Mouse (Mus musculus) lung, embryonic 15.5 days (tissue): Measurements from ENCODE around the gene Abcc12. TPM values are rescaled to one million over a fixed set of nuclear protein-coding genes. Genes with fewer than 3 reads are reported as not detected.

ENCODE experiments used
- ATAC-seq: fragments of 200-750 bp; cut with Nextera tagmentation; 2 replicates; pipeline ENCODE4 v1.8.0; 2017; ENCODE audit warnings: moderate number of reproducible peaks, borderline replicate concordance; ENCODE audit not compliant: low FRiP score, low TSS enrichment; ENCODE audit errors: extremely low read depth
- H3K27ac ChIP-seq: fragments of 300-500 bp; sonication (generic); 2 replicates; pipeline ENCODE4 v1.5.1; 2015; ENCODE audit warnings: moderate library complexity, mild to moderate bottlenecking, inconsistent platforms
- H3K27me3 ChIP-seq: fragments of 300-500 bp; sonication (generic); 2 replicates; pipeline ENCODE4 v1.6.1; 2015; ENCODE audit warnings: inconsistent platforms
- H3K36me3 ChIP-seq: fragments of 300-500 bp; sonication (generic); 2 replicates; pipeline ENCODE4 v1.6.1; 2015; ENCODE audit warnings: inconsistent platforms
- H3K4me1 ChIP-seq: fragments of 300-500 bp; sonication (generic); 2 replicates; pipeline ENCODE4 v1.6.1; 2015; ENCODE audit warnings: inconsistent platforms
- H3K4me2 ChIP-seq: fragments of 300-500 bp; sonication (generic); 2 replicates; pipeline ENCODE4 v1.6.1; 2015; ENCODE audit warnings: inconsistent platforms, mild to moderate bottlenecking, moderate library complexity
- H3K4me3 ChIP-seq: fragments of 300-500 bp; sonication (generic); 2 replicates; pipeline ENCODE4 v1.5.1; 2015; ENCODE audit warnings: mild to moderate bottlenecking, inconsistent platforms
- H3K9ac ChIP-seq: fragments of 300-500 bp; sonication (generic); 2 replicates; pipeline ENCODE4 v1.6.1; 2015; ENCODE audit warnings: inconsistent platforms
- H3K9me3 ChIP-seq: fragments of 300-500 bp; sonication (generic); 2 replicates; pipeline ENCODE4 v1.6.1; 2016; ENCODE audit warnings: inconsistent platforms
- WGBS: fragments of 180-500 bp; shearing (Covaris S2); methylation state at CpG from one replicate; pipeline ENCODE4 v1.1.7; 2015; 5-methylcytosine and 5-hydroxymethylcytosine counted together
- polyA plus RNA-seq: library from polyadenylated mRNA; unstranded; fragments of >200 nt; fragmentation: Nextera tagmentation; extraction: Ambion mirVana; gene quantifications from 2 replicates; pipeline ENCODE4 v1.2.1, GENCODE M21; 2015

Gene Abcc12
- polyA plus RNA-seq, 1 experiment from 2014 or later, result 0.24 TPM

- Histone ChIP-seq H3K4me1 (peaks cover 6% of the 10 kb centered on the region; the same call in 1 of the 2 replicates), H3K9ac (no peak overlapping the region), H3K27me3 (no peaks in the 10 kb centered on the region), H3K9me3 (no peaks in the 10 kb centered on the region), H3K36me3 (no peaks in the 10 kb centered on the region), H3K27ac (no peak overlapping the region), H3K4me2 (no peak overlapping the region), H3K4me3 (no peak overlapping the region)
- ATAC-seq, result no peak
- WGBS, result 68% methylated on average over 3 of the region's 3 CpGs
These were observed 43.9 kb downstream of the Abcc12 start for GRCm38 (mm10) chr8:86536663-86536987.

DNA sequence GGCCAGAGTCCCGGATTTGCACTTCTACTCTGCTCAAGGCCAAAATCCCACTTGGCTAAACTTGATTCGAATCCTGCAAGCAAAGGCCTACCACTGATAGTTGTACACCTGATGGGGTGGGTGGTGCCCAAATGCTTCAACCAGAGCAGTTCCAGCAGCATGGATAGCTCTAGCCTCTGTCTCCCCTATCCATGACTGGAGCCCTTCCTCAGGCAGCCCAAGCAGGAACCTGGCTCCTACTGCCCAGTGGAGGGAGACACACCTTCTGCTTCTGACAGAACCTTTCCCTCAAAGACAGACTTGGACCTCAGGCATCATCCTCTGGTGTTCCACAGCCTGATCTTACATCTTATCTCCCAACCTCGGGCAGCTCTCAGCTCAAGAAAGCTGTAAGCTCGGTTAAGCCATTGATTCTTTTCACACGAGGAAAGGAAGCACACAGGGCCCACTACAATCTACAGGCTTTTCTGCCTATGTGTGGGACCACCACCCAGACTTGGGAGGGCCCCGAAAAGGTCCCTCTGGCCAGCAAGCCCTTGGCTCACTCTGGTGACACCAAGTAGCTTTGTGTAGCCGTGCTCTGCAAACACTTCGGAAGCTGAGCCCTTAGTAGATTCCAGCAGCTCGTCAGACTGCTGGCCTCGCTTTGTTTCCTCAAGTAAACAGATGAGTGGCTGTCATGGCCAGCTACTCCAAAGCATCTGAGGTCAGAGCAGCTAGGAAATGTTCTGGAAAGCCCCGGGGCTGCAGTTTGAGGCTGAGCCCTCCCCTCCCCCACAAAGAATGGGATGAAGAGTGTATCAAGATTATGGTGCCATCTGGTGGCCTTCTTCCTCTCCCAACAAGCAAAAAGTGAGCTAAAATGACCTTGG is 44.5 kb downstream of the Abcc12 start:
- no peaks in the 10 kb centered on the region for H3K27me3 ChIP-seq
- no peaks in the 10 kb centered on the region for H3K9me3 ChIP-seq
- peak; percentile 44; the same call in 1 of the 2 replicates for ATAC-seq
- 31% methylated on average over 11 of the region's 11 CpGs for WGBS
- no peak overlapping the region for H3K27ac ChIP-seq
- H3K4me3 ChIP-seq, result no peak overlapping the region
- peaks cover 6% of the 10 kb centered on the region; the same call in 1 of the 2 replicates for H3K4me1 ChIP-seq
- H3K4me2 ChIP-seq, result peak overlapping the region; percentile 36; the same call in 1 of the 2 replicates
- no peak overlapping the region for H3K9ac ChIP-seq
- H3K36me3 ChIP-seq, result no peaks in the 10 kb centered on the region

GRCm38 (mm10) chr8:86535068-86535560 is 45.4 kb downstream of the Abcc12 start:
- Histone ChIP-seq H3K27ac (no peak overlapping the region), H3K4me2 (no peak overlapping the region), H3K36me3 (no peaks in the 10 kb centered on the region), H3K4me3 (no peak overlapping the region), H3K9me3 (no peaks in the 10 kb centered on the region), H3K4me1 (peaks cover 6% of the 10 kb centered on the region; the same call in 1 of the 2 replicates), H3K27me3 (no peaks in the 10 kb centered on the region), H3K9ac (no peak overlapping the region)
- WGBS, result 69% methylated on average over 7 of the region's 7 CpGs
- no peak for ATAC-seq

- no peaks in the 10 kb centered on the region for H3K9me3 ChIP-seq
- no peak for ATAC-seq
- no peak overlapping the region for H3K9ac ChIP-seq
- WGBS, result 48% methylated on average over 2 of the region's 2 CpGs
- no peaks in the 10 kb centered on the region for H3K4me1 ChIP-seq
- no peak overlapping the region for H3K4me3 ChIP-seq
- no peaks in the 10 kb centered on the region for H3K36me3 ChIP-seq
- no peak overlapping the region for H3K27ac ChIP-seq
- no peaks in the 10 kb centered on the region for H3K27me3 ChIP-seq
- no peak overlapping the region for H3K4me2 ChIP-seq
These were observed 50.8 kb downstream of the Abcc12 start for GRCm38 (mm10) chr8:86529714-86530113.

- Histone ChIP-seq H3K4me3 (no peak overlapping the region), H3K27ac (no peak overlapping the region), H3K4me2 (no peak overlapping the region), H3K4me1 (no peaks in the 10 kb centered on the region), H3K27me3 (no peaks in the 10 kb centered on the region), H3K9me3 (no peaks in the 10 kb centered on the region), H3K9ac (no peak overlapping the region), H3K36me3 (no peaks in the 10 kb centered on the region)
- no peak for ATAC-seq
- 71% methylated on average over 19 of the region's 19 CpGs for WGBS
These were observed 53.0 kb downstream of the Abcc12 start for GRCm38 (mm10) chr8:86527336-86528029.

GRCm38 (mm10) chr8:86526808-86527207 is 53.7 kb downstream of the Abcc12 start:
- no peak overlapping the region for H3K4me2 ChIP-seq
- ATAC-seq, result no peak
- H3K9ac ChIP-seq, result no peak overlapping the region
- no peak overlapping the region for H3K27ac ChIP-seq
- H3K4me1 ChIP-seq, result no peaks in the 10 kb centered on the region
- no peak overlapping the region for H3K4me3 ChIP-seq
- no peaks in the 10 kb centered on the region for H3K9me3 ChIP-seq
- no peaks in the 10 kb centered on the region for H3K36me3 ChIP-seq
- 92% methylated on average over 8 of the region's 8 CpGs for WGBS
- H3K27me3 ChIP-seq, result no peaks in the 10 kb centered on the region

- Histone ChIP-seq H3K4me2 (no peak overlapping the region), H3K36me3 (no peaks in the 10 kb centered on the region), H3K27me3 (no peaks in the 10 kb centered on the region), H3K27ac (no peak overlapping the region), H3K4me3 (no peak overlapping the region), H3K9ac (no peak overlapping the region), H3K4me1 (no peaks in the 10 kb centered on the region), H3K9me3 (no peaks in the 10 kb centered on the region)
- no peak for ATAC-seq
- WGBS, result 78% methylated on average over 1 of the region's 1 CpGs
These were observed 66.3 kb downstream of the Abcc12 start for GRCm38 (mm10) chr8:86514203-86514602.

DNA sequence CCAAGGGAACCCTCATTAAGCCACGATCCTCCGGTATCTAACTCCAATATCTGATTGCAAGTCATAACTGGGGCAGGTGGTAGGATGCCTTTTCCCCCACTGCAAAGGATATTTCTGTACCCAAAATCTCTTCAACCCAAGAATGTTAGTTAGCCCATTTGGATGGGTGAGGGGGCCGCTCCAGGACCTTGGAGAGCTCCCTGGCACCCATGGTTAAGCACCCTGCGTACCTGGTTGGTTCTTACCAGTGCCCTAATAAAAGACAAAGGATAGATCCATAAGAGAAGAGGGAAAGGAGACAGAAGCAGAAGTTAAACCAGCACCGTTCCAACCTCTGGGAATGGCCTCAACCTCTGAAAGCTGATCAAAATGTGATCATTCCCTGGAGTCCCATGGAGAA is 67.6 kb downstream of the Abcc12 start:
- no peak for ATAC-seq
- 48% methylated on average over 5 of the region's 5 CpGs for WGBS
- no peak overlapping the region for H3K4me2 ChIP-seq

GRCm38 (mm10) chr8:86512131-86512792 is 68.2 kb downstream of the Abcc12 start:
- ATAC-seq, result no peak
- Histone ChIP-seq H3K4me1 (no peaks in the 10 kb centered on the region), H3K27me3 (no peaks in the 10 kb centered on the region), H3K36me3 (no peaks in the 10 kb centered on the region), H3K9ac (no peak overlapping the region), H3K4me2 (no peak overlapping the region), H3K4me3 (no peak overlapping the region), H3K9me3 (no peaks in the 10 kb centered on the region), H3K27ac (no peak overlapping the region)
- WGBS, result 37% methylated on average over 10 of the region's 10 CpGs

More for the DNA sequence above, 67.6 kb downstream of the Abcc12 start:
- no peaks in the 10 kb centered on the region for H3K4me1 ChIP-seq
- H3K27ac ChIP-seq, result no peak overlapping the region
- H3K27me3 ChIP-seq, result no peaks in the 10 kb centered on the region
- H3K4me3 ChIP-seq, result no peak overlapping the region
- H3K9me3 ChIP-seq, result no peaks in the 10 kb centered on the region
- H3K9ac ChIP-seq, result no peak overlapping the region
- no peaks in the 10 kb centered on the region for H3K36me3 ChIP-seq

- no peaks in the 10 kb centered on the region for H3K9me3 ChIP-seq
- 63% methylated on average over 7 of the region's 7 CpGs for WGBS
- H3K9ac ChIP-seq, result no peak overlapping the region
- H3K27ac ChIP-seq, result no peak overlapping the region
- H3K27me3 ChIP-seq, result no peaks in the 10 kb centered on the region
- H3K4me2 ChIP-seq, result no peak overlapping the region
- H3K36me3 ChIP-seq, result no peaks in the 10 kb centered on the region
- no peak for ATAC-seq
- no peak overlapping the region for H3K4me3 ChIP-seq
- no peaks in the 10 kb centered on the region for H3K4me1 ChIP-seq
These were observed 79.1 kb downstream of the Abcc12 start for GRCm38 (mm10) chr8:86501341-86501740.

DNA sequence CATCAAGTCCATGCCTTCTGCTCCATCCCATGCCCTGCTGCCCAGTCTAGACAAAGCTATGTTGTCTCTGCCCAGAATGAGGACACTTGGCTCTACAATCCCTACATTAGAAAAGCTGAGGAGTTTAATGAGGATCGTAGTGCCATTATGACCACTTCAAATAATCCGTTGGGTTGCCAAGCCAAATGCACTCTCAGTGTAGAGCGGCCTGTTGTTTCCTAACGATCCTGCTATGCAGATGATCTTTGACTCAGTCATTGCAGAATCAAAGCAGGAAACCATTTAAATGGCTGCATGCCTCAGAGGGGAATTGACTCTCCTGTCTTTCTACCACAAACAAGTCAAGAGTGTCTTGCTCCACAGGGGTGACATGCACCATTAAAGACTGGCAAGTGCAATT is 85.4 kb downstream of the Abcc12 start:
- Histone ChIP-seq H3K9me3 (no peaks in the 10 kb centered on the region), H3K36me3 (no peaks in the 10 kb centered on the region), H3K27me3 (no peaks in the 10 kb centered on the region), H3K4me1 (no peaks in the 10 kb centered on the region), H3K4me2 (no peak overlapping the region), H3K27ac (no peak overlapping the region), H3K4me3 (no peak overlapping the region), H3K9ac (no peak overlapping the region)
- 85% methylated on average over 4 of the region's 4 CpGs for WGBS
- ATAC-seq, result no peak

- no peak overlapping the region for H3K27ac ChIP-seq
- H3K9me3 ChIP-seq, result no peaks in the 10 kb centered on the region
- ATAC-seq, result no peak
- H3K36me3 ChIP-seq, result no peaks in the 10 kb centered on the region
- H3K4me1 ChIP-seq, result no peaks in the 10 kb centered on the region
- H3K9ac ChIP-seq, result no peak overlapping the region
- H3K4me2 ChIP-seq, result no peak overlapping the region
- no peaks in the 10 kb centered on the region for H3K27me3 ChIP-seq
- H3K4me3 ChIP-seq, result no peak overlapping the region
- WGBS, result 44% methylated on average over 1 of the region's 1 CpGs
These were observed 86.6 kb downstream of the Abcc12 start for GRCm38 (mm10) chr8:86493841-86494240.
